Mouse (Mus musculus): Measurements from ENCODE around the gene Vwa3b.

Gene Vwa3b

DNA sequence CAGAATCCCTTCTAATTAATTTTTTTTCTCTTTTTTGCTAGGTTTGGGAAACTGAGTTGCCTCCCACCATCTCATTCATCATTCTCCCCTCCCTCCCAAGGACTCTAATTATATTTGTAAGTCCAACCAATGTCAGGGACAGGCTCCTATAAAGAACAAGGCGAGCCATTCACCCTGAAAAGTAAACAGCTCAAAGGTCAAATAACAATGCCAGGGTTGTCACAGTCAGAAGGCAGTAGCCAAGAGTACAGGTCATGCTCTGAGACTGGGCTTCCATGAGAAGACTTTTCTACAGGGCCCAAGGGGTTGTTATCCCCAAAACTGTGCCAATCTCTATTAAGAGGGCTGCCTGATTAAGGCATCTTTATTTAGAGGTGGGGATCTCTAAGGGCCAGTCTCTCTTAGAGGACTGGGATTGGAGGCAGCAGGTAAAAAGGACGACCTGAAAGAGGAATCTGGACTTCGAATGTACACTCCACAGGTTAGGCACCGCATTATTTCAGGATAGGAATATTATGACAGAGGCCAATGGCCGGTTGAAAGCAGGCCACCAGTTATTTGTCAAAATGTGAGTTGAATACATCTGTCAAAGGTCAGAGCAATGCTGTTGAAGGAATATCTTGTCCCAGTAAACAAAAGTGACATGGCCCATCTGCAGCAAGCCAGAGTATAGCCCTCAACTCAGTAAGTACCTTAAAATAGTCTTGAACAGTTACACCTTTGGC lies at the start of gene Vwa3b:
Gene Vwa3b (plus strand): TSS at position 635 of the 725 bp plus-strand sequence.
- ChIA-PET CTCF (no interaction called here), POLR2A (interaction anchor here in 3 of 4 experiments (0.8 to 1.3 kb wide), 6 partner anchors 16 to 175 kb away, joined by 3 to 4 read pairs (median 3); no protein-coding TSS in a partner anchor)

DNA sequence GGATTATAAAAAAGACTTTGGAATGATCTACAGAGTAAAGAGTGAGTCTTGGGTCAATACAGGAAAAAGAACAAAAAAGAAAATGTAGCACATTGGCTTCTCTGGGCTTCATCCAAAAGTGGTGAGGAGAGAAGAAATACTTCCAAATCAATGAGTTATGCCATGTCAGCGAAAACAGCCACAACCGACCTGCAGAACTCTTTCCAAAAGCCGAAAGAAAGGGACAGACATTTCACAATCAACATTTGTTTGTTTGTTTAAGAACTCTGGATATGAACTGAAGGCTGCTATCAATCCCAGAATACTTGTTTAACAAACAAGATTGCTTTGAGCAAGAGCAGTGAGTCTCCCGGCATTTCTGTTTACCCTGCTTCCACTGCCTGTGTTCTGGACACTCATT lies 49.6 kb upstream of the Vwa3b start:
- ChIA-PET POLR2A (interaction anchor here in 3 of 4 experiments (0.5 to 5.2 kb wide), 5 partner anchors 10 to 62 kb away, joined by 3 to 19 read pairs (median 4); no protein-coding TSS in a partner anchor), CTCF (interaction anchor here in 2 of 4 experiments (0.6 to 0.7 kb wide), 2 partner anchors 76 to 429 kb away, joined by 3 read pairs; no protein-coding TSS in a partner anchor)

DNA sequence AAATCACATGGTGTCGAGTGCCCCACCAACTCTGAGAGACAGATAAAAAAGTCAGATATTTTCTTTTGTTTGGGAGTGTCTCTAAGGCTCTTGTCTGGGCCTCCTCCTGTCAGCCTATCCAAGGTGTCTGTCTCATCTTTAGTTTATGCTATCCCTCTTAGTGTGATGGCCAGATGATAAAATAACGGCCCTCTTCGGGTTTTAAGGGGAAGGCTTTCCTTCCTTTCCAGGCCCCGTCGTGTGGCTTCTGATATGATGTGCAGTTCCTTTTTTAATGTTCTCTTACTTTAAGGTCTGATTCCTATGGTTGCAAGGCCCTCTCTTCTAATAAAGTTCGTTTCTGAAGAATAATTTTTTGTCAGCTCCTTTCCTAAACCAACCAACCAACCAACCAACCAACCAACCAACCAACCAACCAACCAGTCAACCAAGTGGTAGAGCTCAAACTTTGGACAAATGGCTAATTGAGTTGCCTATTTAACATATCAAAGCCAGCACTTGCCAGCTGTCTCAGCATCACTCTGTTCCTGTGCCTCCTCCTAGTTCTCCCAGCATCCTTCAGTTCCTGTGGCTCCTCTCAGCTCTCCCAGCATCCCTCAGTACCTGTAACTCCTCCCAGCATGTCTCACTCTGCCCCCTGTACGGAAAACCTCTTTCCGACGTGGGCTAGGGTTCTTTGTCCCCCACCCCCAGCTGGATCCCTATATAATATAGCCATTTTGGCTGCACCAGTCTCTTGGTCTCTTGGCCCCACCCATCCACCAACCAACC lies 44.0 kb upstream of the Vwa3b start:
- ChIA-PET CTCF (interaction anchor here in 2 of 4 experiments (0.6 kb wide), 2 partner anchors 39 kb away, joined by 3 to 4 read pairs; partner anchors contain the start of gene Tmem131 (in 2 of the 2)), POLR2A (interaction anchor here in 3 of 4 experiments (0.6 to 3.0 kb wide), 39 partner anchors 12 to 230 kb away, joined by 3 to 15 read pairs (median 4); partner anchors contain the start of gene Tmem131 (in 1 of the 3))

DNA sequence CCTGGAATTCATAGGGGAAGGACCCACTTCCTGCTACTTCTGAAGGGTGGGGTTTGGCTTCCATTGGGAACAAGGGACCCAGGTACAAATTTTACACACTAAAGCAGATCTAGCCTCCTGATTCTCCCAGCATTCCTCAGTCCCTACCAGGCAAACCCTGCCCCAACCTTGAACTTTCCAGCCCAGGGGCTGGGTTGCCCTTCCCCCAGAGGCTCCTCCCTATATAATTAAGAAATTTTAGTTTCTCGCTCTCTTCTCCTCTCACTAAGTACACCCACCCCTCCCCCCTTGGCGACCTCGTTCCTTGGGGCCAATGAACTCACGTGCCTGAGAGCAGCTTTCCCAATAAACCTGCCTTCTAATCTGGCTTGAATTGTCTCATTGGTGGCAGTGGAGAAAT lies 42.6 kb upstream of the Vwa3b start:
- POLR2A ChIA-PET: interaction anchor here in 3 of 4 experiments (0.9 to 7.7 kb wide), 17 partner anchors 12 to 153 kb away, joined by 3 to 69 read pairs (median 6); partner anchors contain the start of gene Tmem131 (in 2 of the 3)

DNA sequence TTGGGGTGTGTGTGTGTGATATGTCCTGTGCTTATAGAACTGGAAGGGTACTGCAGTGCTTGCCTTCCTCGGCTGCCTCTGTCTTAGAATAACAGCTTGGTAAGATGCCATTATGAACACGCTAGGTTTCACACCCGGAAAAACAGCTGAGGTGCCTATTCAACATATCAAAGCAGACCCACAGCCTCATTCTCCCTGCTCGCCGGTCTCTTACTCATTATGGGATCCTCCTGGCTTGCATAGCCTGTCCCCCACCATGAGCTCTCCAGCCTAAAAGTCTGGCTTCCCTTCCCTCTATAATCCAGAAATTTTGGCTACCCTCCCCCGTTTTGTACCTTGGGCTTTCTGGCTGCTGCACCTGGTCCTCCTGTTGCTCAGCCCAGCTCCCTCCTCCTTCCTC lies 42.0 kb upstream of the Vwa3b start:
- CTCF ChIA-PET: interaction anchor here in 1 of 4 experiments (0.7 kb wide), 1 partner anchor 136 kb away, joined by 3 read pairs; no protein-coding TSS in a partner anchor
- POLR2A ChIA-PET: interaction anchor here (0.5 to 7.7 kb wide), 39 partner anchors 11 to 922 kb away, joined by 3 to 69 read pairs (median 5); partner anchors contain the start of gene Tmem131 (in 3 of the 4)

More for the DNA sequence above, 42.6 kb upstream of the Vwa3b start:
- CTCF ChIA-PET: interaction anchor here in 1 of 4 experiments (0.7 kb wide), 1 partner anchor 135 kb away, joined by 3 read pairs; no protein-coding TSS in a partner anchor

DNA sequence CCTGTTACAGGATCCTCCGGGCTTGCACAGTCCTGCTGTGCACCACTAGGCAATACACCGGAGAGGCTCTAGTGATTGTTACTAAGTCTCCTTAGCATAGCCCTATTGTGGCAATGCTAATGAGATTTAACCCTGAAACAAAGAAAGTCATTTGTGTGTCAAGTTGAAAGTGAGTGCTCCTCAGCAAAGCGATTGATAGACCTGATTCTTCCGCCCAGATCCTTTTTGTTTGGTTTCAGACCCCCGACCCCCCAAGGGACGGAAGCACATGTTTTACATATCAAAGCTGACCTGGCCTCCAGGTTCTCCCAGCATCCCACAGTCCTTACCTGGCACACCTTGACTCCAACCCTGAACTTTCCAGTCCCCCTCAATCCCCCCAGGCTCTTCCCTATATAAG lies 40.5 kb upstream of the Vwa3b start:
- POLR2A ChIA-PET: interaction anchor here (0.6 to 7.7 kb wide), 69 partner anchors 9 to 1759 kb away, joined by 3 to 69 read pairs (median 7); partner anchors contain the start of genes Tmem131 (in 4 of the 4) and Vwa3b (in 1 of the 4)
- CTCF ChIA-PET: interaction anchor here in 1 of 4 experiments (0.7 kb wide), 1 partner anchor 51 kb away, joined by 3 read pairs; no protein-coding TSS in a partner anchor

DNA sequence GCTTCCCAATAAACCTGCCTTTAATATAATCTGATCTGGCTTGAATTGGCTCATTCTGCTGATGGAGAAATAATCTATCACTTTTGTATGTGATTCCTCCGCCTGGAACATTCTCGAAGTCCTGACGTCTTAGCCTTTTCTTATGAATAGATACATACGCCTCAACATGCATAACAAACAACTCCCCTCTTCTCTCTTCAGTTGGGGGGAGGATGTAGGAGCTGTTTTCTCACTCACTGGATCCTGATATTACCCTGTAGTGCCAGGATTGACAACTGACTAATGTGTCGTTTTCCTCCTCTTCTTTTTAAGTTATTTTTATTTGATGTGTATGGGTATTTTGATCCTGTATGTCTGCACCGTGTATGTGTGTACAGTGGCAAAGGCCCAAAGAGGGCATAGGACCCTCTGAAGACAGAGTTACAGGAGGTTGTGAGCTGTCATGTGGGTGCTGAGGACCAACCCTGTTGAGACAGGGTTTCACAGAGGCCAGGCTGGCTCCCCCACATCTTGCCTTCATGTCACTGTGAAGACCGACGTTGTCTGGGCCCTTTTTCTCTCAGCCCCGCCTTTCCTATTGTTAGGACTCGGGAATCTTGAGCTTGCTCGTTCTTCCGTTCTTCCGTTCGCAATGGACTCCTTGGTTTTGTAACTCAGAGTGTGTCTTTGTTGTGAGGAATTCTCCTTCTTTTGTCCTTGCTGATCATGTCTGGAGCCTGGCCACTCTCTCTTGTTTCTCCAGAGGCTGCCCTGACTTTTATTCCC lies 39.8 kb upstream of the Vwa3b start:
- ChIA-PET CTCF (interaction anchor here in 3 of 4 experiments (0.7 to 0.9 kb wide), 3 partner anchors 10 to 52 kb away, joined by 3 read pairs; no protein-coding TSS in a partner anchor), POLR2A (interaction anchor here (0.6 to 7.7 kb wide), 106 partner anchors 8 to 1758 kb away, joined by 3 to 69 read pairs (median 5); partner anchors contain the start of genes Tmem131 (in 4 of the 4), Vwa3b (in 2 of the 4), Coa5 (in 1 of the 4) and Unc50 (in 1 of the 4))

DNA sequence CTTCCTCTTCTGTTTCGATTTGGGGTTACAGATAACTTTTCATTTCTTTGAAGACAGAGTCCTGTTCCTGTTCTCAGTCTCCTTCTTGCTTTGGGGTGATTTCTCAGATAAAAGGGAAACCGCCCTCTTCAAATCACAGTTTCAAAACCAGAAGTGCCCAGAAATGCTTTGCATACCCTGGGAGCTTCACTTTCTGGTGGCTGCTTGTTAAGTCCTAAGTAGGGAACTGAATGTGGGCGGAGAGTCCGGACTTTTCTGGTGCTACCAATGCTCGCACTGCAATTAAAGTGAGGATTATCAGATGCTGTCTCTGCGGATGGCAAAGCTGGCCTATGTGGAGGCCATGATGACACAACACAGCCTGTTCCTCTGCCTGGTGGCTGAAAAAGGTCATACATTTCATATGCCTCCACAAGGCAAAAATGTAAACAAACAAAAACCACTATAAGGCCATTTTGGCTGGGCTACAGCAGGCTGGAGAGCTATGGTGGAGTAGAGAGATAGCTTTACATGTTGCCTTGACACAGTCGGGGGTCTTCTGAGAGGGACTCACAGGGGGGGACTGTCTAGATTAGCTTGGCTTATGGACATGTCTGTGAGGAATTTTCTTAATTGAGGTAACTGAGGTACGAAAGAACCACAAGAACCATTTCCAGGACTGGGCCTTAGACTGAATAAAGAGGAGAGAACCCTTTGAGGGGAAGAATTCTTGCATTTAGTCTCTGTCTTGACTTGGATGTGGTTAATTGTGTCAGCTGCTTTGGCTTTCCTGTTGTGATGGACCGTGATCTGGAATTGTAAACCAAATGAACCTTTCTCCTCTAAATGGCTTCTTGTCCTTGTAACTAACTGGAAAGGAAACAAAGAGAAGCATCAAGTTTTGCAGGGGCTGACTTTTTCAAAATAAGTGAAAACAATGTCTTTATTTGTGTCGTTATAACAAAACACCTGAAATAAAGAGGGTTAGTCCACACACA lies 38.9 kb upstream of the Vwa3b start:
- CTCF ChIA-PET: interaction anchor here in 3 of 4 experiments (0.6 to 1.5 kb wide), 4 partner anchors 9 to 60 kb away, joined by 3 to 4 read pairs (median 3); no protein-coding TSS in a partner anchor
- POLR2A ChIA-PET: interaction anchor here in 3 of 4 experiments (0.6 to 7.7 kb wide), 87 partner anchors 8 to 926 kb away, joined by 3 to 69 read pairs (median 5); partner anchors contain the start of genes Tmem131 (in 3 of the 3), Coa5 (in 1 of the 3), Unc50 (in 1 of the 3) and Vwa3b (in 1 of the 3)

DNA sequence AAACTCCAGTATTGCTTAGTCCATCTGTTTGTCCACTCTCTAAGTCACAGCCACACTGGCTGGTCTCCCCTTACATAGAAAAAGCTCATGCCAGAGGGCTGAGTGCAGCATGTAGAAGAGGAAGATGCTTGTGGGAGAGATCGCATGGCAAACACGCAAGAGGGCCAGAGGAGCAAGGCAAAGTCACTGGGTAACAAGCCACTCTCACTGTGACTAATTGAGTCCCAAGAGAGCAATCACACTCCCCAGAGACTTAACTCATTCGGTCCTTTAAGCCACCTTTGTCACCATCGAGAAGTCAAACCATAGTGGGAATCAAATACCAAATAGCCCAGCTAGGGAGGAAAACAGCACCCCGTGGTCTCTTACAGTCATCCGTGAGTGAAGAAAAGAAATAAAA lies 38.2 kb upstream of the Vwa3b start:
- ChIA-PET POLR2A (interaction anchor here in 3 of 4 experiments (0.6 to 7.7 kb wide), 46 partner anchors 8 to 927 kb away, joined by 3 to 69 read pairs (median 8); partner anchors contain the start of genes Tmem131 (in 3 of the 3), Coa5 (in 1 of the 3) and Unc50 (in 1 of the 3)), CTCF (interaction anchor here in 1 of 4 experiments (1.5 kb wide), 1 partner anchor 22 kb away, joined by 4 read pairs; no protein-coding TSS in a partner anchor)

DNA sequence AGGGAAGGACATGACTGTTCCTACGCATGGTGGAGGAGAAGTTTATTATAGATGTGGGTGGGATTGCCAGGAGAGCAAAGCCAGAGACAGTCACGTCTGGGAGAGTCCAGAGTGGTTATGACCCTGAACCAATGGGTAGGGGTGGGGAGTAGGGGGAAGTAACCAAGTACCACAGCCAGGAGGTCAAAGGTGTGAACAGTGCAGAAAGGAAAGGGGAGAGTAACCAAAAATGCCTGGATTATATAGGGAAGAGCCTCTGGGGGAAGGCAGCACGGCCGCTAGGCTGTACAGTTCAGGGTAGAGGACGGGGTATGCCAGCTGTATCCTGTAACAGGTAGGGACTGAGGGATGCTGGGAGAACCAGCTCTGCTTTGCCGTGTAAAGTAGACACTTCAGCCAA lies 37.8 kb upstream of the Vwa3b start:
- ChIA-PET POLR2A (interaction anchor here in 3 of 4 experiments (0.6 to 7.7 kb wide), 33 partner anchors 7 to 524 kb away, joined by 3 to 69 read pairs (median 8); partner anchors contain the start of gene Tmem131 (in 2 of the 3)), CTCF (interaction anchor here in 2 of 4 experiments (0.6 to 1.5 kb wide), 2 partner anchors 21 to 557 kb away, joined by 3 to 4 read pairs; no protein-coding TSS in a partner anchor)

DNA sequence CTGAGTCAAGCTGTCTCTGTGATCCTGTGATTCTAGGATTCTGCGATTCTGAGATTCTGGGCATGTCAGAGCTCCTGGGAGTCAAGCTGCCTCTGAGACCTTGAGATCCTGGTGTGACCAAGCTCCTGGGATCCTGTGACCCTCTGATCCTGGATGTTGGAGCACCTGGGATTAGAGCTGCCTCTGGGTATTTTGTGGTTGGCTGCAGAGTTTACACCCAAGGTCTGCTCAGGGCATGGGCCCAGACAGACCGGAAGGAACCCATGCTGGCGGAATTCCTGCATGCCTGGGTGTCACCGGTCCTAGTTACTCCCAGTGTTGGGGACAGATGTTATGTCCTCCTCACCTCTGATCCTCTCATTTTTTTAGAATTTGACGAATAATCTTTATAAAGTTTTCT lies 32.1 kb upstream of the Vwa3b start:
- ChIA-PET CTCF (interaction anchor here in 1 of 4 experiments (0.6 kb wide), 1 partner anchor 9 kb away, joined by 3 read pairs; no protein-coding TSS in a partner anchor), POLR2A (interaction anchor here in 3 of 4 experiments (0.7 to 6.1 kb wide), 10 partner anchors 8 to 107 kb away, joined by 3 to 69 read pairs (median 4); partner anchors contain the start of gene Tmem131 (in 1 of the 3))

DNA sequence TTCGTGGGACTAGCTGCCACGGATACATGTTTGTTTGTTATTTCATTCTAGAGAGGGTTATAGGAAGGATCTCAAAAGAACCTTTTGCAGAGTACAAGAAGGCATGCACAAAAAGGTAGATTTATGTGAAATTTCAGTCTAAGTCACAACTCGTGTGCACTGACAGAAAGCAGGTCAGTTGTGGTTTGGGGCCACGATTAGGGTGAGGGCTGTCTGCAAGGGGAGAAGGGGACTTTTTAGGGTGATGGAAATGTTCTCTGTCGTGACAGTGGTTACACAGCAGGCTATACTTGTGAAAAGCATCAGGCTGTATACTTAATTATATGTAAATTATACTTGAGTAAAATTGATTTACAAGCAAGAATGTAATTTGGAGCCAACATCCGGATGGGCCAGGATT lies 30.6 kb upstream of the Vwa3b start:
- CTCF ChIA-PET: interaction anchor here in 1 of 4 experiments (0.6 kb wide), 1 partner anchor 109 kb away, joined by 3 read pairs; no protein-coding TSS in a partner anchor

DNA sequence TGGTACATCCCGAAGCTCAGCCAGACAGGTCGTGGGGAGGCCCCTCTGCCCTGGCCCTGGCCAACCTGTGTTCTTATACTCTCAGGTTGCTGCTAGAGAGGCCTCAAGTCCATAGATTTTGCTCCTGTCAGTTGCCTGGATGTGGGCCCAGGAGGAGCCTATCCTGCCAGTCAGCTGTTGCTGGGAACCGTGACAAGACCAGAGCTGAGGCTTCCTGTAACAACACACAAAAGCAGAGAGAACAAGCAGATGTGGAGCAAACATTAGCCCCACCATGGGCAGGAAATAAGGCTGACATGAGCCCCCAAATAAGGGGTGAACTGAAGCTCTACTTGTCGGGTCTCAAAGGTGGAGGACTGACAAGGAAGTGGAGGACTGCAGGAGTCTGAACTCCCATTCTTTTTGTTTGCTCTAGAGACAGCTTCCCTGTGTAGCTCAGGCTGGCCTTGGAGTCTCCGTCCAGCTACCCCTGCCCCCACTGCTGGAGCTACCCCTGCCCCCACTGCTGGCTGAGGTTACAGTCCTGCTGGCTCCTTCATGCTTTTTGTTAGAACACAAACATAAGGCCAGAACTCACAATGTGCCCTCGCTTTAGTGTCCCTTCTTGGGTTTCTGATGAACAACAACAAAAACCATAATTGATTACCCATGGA lies 29.7 kb upstream of the Vwa3b start:
- CTCF ChIA-PET: interaction anchor here in 2 of 4 experiments (0.6 to 0.9 kb wide), 2 partner anchors 10 to 90 kb away, joined by 3 read pairs; no protein-coding TSS in a partner anchor
- POLR2A ChIA-PET: interaction anchor here in 3 of 4 experiments (0.6 to 6.1 kb wide), 22 partner anchors 8 to 107 kb away, joined by 3 to 69 read pairs (median 3); partner anchors contain the start of gene Tmem131 (in 1 of the 3)

More for the DNA sequence above, 30.6 kb upstream of the Vwa3b start:
- POLR2A ChIA-PET: interaction anchor here in 3 of 4 experiments (0.8 to 6.1 kb wide), 13 partner anchors 9 to 83 kb away, joined by 3 to 69 read pairs (median 4); partner anchors contain the start of gene Tmem131 (in 1 of the 3)

DNA sequence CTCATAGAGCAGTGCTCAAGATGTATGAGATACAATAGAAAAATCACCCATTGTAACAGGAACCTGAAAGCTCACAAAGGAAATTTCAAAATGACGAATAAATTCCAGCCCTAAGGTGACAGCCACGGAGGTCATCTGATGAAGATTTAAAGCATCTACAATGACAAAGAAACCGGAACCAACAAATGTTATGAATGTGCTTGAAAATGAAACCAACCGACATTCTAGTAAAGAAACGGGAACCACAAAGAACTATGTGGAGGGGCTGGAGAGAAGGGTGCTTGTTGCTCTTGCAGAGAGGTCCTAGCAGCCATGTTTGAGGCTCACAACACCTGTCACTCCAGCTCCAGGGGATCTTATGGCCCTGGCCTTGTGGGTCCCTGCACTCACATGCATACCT lies 26.1 kb upstream of the Vwa3b start:
- CTCF ChIA-PET: interaction anchor here in 3 of 4 experiments (0.6 to 0.7 kb wide), 4 partner anchors 33 to 636 kb away, joined by 3 to 8 read pairs (median 3); no protein-coding TSS in a partner anchor
- POLR2A ChIA-PET: interaction anchor here (0.6 to 4.1 kb wide), 10 partner anchors 9 to 911 kb away, joined by 3 to 67 read pairs (median 4); no protein-coding TSS in a partner anchor
